Mouse (Mus musculus): ENCODE measurements around the gene Ccdc138.

- TF ChIP-seq POLR2A (IDR thresholded peaks at IDR 0.05; ENCODE audit: borderline replicate concordance, insufficient read depth, low read length): no peak
- no peak for TF ChIP-seq CTCF (IDR thresholded peaks at IDR 0.05; ENCODE audit: borderline replicate concordance, insufficient read depth, low read depth, low read length)
These were observed 127.3 kb downstream of the Ccdc138 start for GRCm38 (mm10) chr10:58624848-58625711.

Measured in cerebellum, adult 2 months (tissue).